Mouse (Mus musculus) myocyte (in vitro differentiated cells): Measurements from ENCODE around the gene Dusp12. TPM values are rescaled to one million over a fixed set of nuclear protein-coding genes. Genes with fewer than 3 reads are reported as not detected.

ENCODE experiments used
- H3K27me3 ChIP-seq: one replicate; pipeline ENCODE4 v1.6.1; 2011; ENCODE audit not compliant: control insufficient read depth, insufficient read depth, insufficient read length
- H3K36me3 ChIP-seq: one replicate; pipeline ENCODE4 v1.6.1; 2011; ENCODE audit not compliant: control insufficient read depth, insufficient read depth
- H3K4me2 ChIP-seq: one replicate; pipeline ENCODE4 v1.6.1; 2011; ENCODE audit warnings: low read depth, control low read depth
- H3K4me3 ChIP-seq: one replicate; pipeline ENCODE4 v1.5.1; 2011; ENCODE audit warnings: mild to moderate bottlenecking, control low read depth, moderate library complexity
- H3K79me2 ChIP-seq: one replicate; pipeline ENCODE4 v1.6.1; 2011; ENCODE audit not compliant: control insufficient read depth, insufficient read depth
- H3ac ChIP-seq: one replicate; pipeline ENCODE4 v1.6.1; 2011; ENCODE audit not compliant: control insufficient read depth, insufficient read length
- CEBPB ChIP-seq: IDR thresholded peaks from 2 replicates; pipeline ENCODE4 v1.6.1; 2011; ENCODE audit warnings: mild to moderate bottlenecking, moderate library complexity; ENCODE audit not compliant: poor library complexity, insufficient read depth, severe bottlenecking
- E2F4 ChIP-seq: IDR thresholded peaks from one replicate; pipeline ENCODE4 v1.6.1; 2011; ENCODE audit warnings: mild to moderate bottlenecking, control low read depth, moderate library complexity; ENCODE audit not compliant: insufficient read depth
- MAX ChIP-seq: IDR thresholded peaks from one replicate; pipeline ENCODE4 v1.6.1; 2011; ENCODE audit warnings: low read depth, mild to moderate bottlenecking, control low read depth
- MYOD1 ChIP-seq, 3 experiments: IDR thresholded peaks; one replicate each; pipeline ENCODE4 v1.6.1; 2011; ENCODE audit warnings: control low read depth in 2 of 3, low read depth in 2 of 3, mild to moderate bottlenecking in 2 of 3, moderate library complexity in 1 of 3; ENCODE audit not compliant: insufficient read length in 2 of 3, control insufficient read depth in 1 of 3
- MYOG ChIP-seq, 3 experiments: IDR thresholded peaks; one replicate each; pipeline ENCODE4 v1.6.1; 2011; ENCODE audit warnings: control low read depth in 2 of 3, low read depth in 2 of 3, mild to moderate bottlenecking in 2 of 3; ENCODE audit not compliant: insufficient read length in 2 of 3, control insufficient read depth in 1 of 3, insufficient read depth in 1 of 3
- POLR2A ChIP-seq: IDR thresholded peaks from one replicate; pipeline ENCODE4 v1.6.1; 2011; ENCODE audit warnings: low read depth, mild to moderate bottlenecking, control low read depth, moderate library complexity; ENCODE audit not compliant: insufficient read length
- POLR2AphosphoS2 ChIP-seq: IDR thresholded peaks from one replicate; pipeline ENCODE4 v1.6.1; 2011; ENCODE audit warnings: low read depth, control low read depth; ENCODE audit not compliant: insufficient read length
- REST ChIP-seq: IDR thresholded peaks from one replicate; pipeline ENCODE4 v1.6.1; 2011; ENCODE audit warnings: mild to moderate bottlenecking, control low read depth, moderate library complexity; ENCODE audit not compliant: insufficient read depth, insufficient read length
- SRF ChIP-seq: IDR thresholded peaks from one replicate; pipeline ENCODE4 v1.6.1; 2011; ENCODE audit warnings: low read depth; ENCODE audit not compliant: control insufficient read depth, insufficient read length
- TCF12 ChIP-seq: IDR thresholded peaks from one replicate; pipeline ENCODE4 v1.6.1; 2011; ENCODE audit warnings: mild to moderate bottlenecking, control low read depth; ENCODE audit not compliant: poor library complexity, insufficient read depth, severe bottlenecking
- TCF3 ChIP-seq: IDR thresholded peaks from one replicate; pipeline ENCODE4 v1.6.1; 2011; ENCODE audit warnings: low read depth, control low read depth; ENCODE audit not compliant: insufficient read length
- USF1 ChIP-seq: IDR thresholded peaks from one replicate; pipeline ENCODE4 v1.6.1; 2011; ENCODE audit warnings: low read depth, mild to moderate bottlenecking, control low read depth, moderate library complexity
- polyA plus RNA-seq: library from polyadenylated mRNA; unstranded; fragments of >200 nt; fragmentation: generic; extraction: Trizol; gene quantifications from one replicate; pipeline ENCODE4 v1.2.1, GENCODE M21; 2012; ENCODE audit warnings: missing spikeins

Dusp12 gene
- polyA plus RNA-seq, 1 experiment = 26.8 TPM

DNA sequence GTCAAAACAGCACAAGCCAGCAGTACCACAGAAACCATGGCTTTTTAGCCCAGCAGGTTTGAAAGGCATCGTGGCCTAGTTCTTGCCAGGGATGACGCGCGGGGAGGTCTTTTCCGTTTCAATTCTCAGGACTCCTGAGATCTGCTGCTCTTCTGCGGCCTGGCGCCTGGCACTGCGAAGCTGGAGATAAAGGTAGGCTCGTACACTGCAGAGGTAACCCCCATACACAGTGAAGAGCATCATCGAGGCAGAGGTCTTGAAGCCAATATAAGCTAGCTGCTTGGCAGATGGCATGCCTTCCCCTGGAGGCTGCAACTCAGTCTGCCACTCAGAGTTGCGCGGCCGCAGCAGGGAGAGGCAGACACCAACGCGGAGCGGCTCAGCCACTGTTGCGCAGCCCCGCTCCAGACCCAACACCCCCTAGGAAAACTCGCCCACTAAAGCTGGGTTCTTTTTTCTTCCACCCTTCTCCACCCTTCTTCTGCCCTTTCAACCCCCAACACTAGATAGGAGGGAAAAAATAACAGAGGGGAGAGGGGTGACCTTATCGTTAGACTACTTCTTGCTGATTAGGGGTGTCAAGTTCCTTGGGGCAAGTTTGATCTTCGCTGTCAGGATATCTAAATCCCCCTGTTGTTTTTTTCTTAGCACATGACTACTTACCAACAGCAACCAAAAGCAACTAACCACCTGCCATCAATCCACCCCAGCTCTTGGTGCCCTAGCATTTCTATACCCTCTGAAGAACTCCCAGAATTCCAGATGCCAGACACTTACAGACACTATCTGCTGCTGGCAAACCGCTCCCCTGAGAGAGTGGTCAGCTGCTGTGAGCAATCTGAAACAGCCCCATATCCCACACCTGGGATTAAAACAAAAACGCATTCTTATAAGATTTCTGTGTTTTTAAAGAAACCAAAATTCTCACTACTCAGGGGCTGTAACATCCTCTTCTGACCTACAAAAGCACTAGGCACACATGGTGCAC, 34.4 kb downstream of the Dusp12 start:
- H3K4me3 ChIP-seq = no peak overlapping the region
- H3K4me2 ChIP-seq = no peak overlapping the region

DNA sequence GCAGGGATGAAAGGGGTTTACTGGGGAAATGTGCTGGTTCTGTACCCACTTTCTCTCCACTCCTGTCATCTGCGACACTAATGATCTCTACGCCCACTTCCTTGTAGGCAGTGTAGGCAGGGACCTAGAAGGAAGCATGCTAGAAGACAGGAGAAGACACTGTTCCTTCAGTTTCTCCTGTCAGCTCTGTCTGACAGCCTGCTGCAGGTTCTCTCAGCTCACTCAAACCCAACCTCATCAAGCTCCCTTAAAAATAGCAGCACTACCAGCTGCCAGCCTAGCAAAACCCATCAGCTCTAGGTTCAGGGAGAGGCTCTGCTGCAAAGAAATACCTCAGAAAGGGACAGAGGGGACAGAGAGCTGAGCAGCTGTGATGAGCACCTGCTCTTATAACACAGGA, 35.3 kb downstream of the Dusp12 start:
- Histone ChIP-seq H3K4me3 (no peak overlapping the region), H3K79me2 (peaks cover 16% of the 10 kb centered on the region), H3K36me3 (peaks cover 52% of the 10 kb centered on the region), H3ac (no peak overlapping the region), H3K4me2 (no peak overlapping the region), H3K27me3 (no peaks in the 10 kb centered on the region)
- no peak for TF ChIP-seq TCF12
- TF ChIP-seq USF1 = no peak
- TF ChIP-seq E2F4 = no peak
- TF ChIP-seq POLR2A = no peak
- no peak for TF ChIP-seq TCF3
- no peak for TF ChIP-seq SRF
- no peak for TF ChIP-seq POLR2AphosphoS2
- TF ChIP-seq MYOD1 (IDR thresholded peaks at IDR 0.05; ENCODE audit: control insufficient read depth in 1 of 3, insufficient read length in 2 of 3, low read depth in 2 of 3) = no peak
- no peak for TF ChIP-seq REST
- TF ChIP-seq MYOG (IDR thresholded peaks at IDR 0.05; ENCODE audit: control insufficient read depth in 1 of 3, insufficient read depth in 1 of 3, insufficient read length in 2 of 3, low read depth in 2 of 3) = no peak

More for the DNA sequence above, 34.4 kb downstream of the Dusp12 start:
- peaks cover 22% of the 10 kb centered on the region for H3K79me2 ChIP-seq
- H3K27me3 ChIP-seq = no peaks in the 10 kb centered on the region
- no peak overlapping the region for H3ac ChIP-seq
- peaks cover 46% of the 10 kb centered on the region for H3K36me3 ChIP-seq
- no peak for TF ChIP-seq TCF12
- no peak for TF ChIP-seq POLR2AphosphoS2

DNA sequence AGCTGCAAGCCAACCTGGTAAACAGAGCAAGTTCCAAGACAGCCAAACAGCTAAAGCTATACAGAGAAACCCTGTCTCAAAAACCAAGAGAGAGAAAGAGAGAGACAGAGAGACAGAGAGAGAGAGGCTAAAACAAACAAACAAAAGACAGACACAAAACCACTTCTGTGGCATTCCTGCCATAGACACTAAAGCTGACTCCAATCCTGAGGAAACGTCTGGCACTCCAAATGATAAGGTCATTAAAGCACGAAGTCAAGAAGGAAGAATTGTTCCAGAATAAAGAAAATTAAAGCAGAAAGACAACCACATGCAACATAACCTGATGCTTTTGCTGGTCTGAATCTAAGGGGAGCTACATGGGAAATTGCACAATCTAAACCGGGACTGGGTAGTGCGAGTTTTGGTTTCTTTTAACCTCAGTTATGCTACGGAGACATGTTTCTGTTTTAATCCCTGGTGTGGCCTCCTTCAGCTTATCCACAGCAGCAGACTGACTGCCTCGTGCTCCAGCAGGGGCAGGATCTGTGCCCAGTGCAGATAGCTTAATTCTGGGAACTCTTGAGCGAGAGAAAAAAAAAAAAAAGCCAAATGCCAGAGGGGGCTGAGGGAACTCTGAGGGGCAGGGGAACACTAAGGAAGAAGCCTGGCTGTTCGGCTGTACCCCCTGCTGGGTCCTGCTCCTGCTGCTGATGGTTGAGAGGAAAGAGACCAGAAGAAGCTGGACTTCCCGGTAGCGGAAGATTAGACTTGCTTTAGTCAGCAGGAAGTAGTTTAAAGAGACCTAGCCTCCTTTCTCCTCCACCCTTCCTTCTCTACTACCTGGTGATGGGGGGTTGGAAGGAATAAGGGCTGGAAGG, 39.7 kb downstream of the Dusp12 start:
- no peaks in the 10 kb centered on the region for H3K27me3 ChIP-seq
- no peak overlapping the region for H3K4me2 ChIP-seq
- TF ChIP-seq E2F4 (no peak), CEBPB (peak; percentile 60; the same call in 1 of the 2 replicates)
- peaks cover 27% of the 10 kb centered on the region for H3K36me3 ChIP-seq
- peaks cover 5% of the 10 kb centered on the region for H3K79me2 ChIP-seq
- no peak overlapping the region for H3ac ChIP-seq
- H3K4me3 ChIP-seq = no peak overlapping the region

DNA sequence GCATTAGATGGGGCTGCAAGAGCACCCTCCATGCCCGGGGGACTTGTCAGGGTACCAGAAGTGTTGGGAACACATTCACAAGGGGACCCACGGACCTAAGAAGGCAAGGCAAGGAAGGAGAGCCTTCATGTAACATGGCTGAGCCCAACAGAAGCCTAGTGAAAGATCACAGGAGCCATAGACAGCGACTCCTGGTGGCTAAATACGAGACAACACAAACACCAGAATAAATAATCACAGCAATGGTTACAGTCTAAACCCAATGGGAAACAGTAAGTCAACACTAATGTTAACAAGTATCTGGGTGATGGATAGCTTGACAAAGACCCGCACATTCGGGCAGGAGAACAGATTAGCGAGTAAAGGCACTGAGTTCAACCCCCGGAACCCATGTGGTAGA, 41.0 kb downstream of the Dusp12 start:
- TF ChIP-seq MAX = no peak
- TF ChIP-seq POLR2A = no peak
- TF ChIP-seq TCF12 = no peak
- Histone ChIP-seq H3K4me2 (no peak overlapping the region), H3K79me2 (peaks cover 5% of the 10 kb centered on the region), H3K4me3 (no peak overlapping the region), H3K36me3 (peaks cover 34% of the 10 kb centered on the region), H3K27me3 (no peaks in the 10 kb centered on the region), H3ac (no peak overlapping the region)

DNA sequence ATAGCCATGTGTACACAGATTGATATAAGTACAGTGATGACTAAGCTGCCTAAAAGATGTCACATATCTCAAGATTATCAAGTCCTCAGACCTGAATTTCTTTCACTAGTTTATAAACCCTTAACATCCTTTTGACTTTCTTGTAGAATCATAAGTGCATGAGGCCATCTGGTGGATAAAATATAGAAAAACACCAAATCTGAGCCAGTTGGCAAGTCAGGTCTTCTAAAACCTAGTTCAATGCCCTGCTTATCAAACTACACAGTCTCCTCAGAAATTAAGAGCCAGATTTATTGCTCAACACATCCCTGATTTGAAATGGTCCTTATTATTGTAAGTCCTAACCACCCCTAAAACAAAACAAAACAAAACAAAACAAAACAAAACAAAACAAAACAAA, 45.7 kb downstream of the Dusp12 start:
- no peaks in the 10 kb centered on the region for H3K27me3 ChIP-seq
- H3ac ChIP-seq = no peak overlapping the region
- no peak for TF ChIP-seq POLR2AphosphoS2
- no peak for TF ChIP-seq MYOD1 (IDR thresholded peaks at IDR 0.05; ENCODE audit: control insufficient read depth in 1 of 3, insufficient read length in 2 of 3, low read depth in 2 of 3)
- TF ChIP-seq TCF3 = no peak
- TF ChIP-seq POLR2A = no peak
- TF ChIP-seq CEBPB = no peak
- no peak for TF ChIP-seq MAX
- TF ChIP-seq MYOG (IDR thresholded peaks at IDR 0.05; ENCODE audit: control insufficient read depth in 1 of 3, insufficient read depth in 1 of 3, insufficient read length in 2 of 3, low read depth in 2 of 3) = no peak
- no peak for TF ChIP-seq E2F4
- TF ChIP-seq USF1 = no peak
- TF ChIP-seq SRF = no peak
- TF ChIP-seq REST = no peak
- TF ChIP-seq TCF12 = no peak
- H3K36me3 ChIP-seq = peaks cover 30% of the 10 kb centered on the region
- H3K4me3 ChIP-seq = no peak overlapping the region
- peaks cover 5% of the 10 kb centered on the region for H3K79me2 ChIP-seq
- no peak overlapping the region for H3K4me2 ChIP-seq
